Mouse (Mus musculus) retina, postnatal 7 days (tissue): Measurements from ENCODE around the gene Kti12.
A peak's percentile ranks its signal among the peaks of the same experiment; 100 is the strongest.

Source experiments
- DNase-seq: peaks from one replicate; pipeline ENCODE4 v3.0.0-alpha.2; 2012; ENCODE audit warnings: low read depth, low spot score

Gene Kti12

DNA sequence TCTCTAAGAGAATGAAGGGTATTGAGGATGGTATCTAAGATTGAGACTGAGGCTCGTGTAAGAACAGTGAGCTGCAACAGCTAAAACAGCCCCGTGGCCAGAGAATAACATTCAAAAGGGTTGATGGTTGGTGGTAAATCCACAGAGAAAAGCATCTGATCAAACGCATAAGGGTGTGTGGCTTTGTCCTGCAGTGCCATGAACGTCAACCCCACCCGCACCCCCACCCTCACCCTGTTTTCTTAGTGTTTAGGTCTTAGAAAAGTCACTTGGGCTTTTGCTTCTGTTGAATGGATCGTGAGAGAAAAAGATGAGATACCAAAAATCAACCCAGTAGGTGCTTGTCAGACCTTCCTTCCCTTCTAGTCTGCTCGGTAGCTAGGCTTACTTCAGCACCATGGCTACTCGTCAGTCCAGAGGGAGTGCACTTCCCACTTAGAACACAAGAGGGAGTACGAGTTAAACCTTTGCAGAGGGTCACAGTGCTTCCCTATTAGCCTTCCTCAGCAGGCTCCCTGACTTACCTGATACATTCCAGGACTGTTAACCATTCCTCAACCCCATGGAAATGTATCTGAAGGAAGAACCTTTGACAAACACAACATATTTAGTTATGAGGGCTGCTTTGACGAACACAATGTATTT, 22.3 kb downstream of the Kti12 start:
- peak; percentile 85 for DNase-seq

DNA sequence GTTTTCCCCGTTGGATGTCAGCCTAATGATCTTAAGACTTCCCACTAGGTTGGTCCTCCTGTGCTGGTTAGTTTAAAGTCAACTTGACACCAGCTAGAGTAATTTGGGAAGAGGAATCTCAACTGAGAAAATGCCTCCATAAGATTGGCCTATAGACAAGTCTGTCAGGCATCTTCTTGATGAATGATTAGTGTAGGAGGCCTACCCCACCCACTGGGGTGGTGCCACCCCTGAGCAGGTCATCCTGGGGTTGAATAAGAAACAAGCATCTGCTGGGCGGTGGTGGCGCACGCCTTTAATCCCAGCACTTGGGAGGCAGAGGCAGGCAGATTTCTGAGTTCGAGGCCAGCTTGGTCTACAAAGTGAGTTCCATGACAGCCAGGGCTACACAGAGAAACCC, 26.2 kb downstream of the Kti12 start:
- DNase-seq, result no peak

DNA sequence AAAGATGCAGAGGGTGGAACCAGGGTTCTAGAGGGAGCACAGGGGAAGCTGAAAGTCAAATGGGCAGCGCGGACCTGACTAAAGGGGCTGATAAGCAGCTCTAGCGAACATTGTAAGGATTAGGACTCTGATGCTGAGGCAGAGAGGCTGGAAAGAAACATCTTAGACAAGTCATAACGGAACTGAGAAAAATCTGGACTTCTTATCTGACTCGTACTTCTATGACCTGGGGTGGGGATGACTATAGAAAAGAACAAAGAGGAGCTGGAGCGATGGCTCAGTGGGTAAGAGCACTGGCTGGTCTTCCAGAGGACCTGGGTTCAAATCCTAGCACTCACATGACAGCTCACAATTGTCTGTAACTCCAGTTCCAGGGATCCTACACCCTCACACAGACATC, 30.3 kb downstream of the Kti12 start:
- DNase-seq, result no peak

DNA sequence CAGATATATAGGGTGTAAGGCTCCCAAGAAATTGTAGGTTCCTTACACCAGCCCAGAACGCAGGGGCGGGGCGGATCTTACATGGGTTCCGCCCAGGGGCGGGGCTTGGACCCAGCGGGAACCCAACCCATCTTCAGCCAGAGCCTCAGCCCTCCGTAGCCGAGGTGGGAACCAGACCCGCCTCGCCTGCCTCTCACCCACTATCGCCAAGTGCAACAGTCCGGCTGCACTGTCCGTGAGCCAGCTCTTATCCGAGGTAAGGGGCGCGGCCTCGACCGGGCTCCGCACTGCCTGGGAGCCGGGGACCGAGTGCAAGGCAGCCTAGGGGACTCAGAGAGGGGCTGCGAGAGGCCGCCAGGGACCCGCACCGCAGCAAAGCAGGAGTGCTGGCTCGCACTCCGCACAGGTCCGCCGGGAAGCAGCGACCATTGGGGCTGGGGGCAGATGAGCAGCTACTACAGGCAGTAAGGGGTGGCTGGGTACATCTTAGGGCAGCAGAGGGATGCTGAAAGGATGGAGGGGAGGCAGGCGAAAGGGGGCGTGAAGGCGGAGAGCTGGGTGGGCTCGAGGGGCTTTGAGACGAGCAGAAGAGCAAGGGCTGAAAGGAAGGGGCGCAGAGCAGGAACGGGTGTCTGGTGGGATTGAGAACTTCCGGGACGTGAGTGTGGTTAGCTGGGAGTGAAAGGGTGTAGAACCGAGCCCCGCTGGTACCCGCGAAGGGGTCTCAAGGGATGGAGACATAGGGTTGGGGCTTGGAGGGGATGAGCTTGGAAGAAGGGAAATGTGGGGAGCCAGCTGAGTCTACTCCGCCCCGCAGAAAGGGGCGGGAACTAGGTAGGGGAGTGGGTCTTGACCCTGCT, 31.6 kb downstream of the Kti12 start, which contains the start of gene Rab3b:
Gene Rab3b, plus strand, starts transcription at position 101 of the 860 bp plus-strand sequence.
- DNase-seq, result peak; percentile 21

DNA sequence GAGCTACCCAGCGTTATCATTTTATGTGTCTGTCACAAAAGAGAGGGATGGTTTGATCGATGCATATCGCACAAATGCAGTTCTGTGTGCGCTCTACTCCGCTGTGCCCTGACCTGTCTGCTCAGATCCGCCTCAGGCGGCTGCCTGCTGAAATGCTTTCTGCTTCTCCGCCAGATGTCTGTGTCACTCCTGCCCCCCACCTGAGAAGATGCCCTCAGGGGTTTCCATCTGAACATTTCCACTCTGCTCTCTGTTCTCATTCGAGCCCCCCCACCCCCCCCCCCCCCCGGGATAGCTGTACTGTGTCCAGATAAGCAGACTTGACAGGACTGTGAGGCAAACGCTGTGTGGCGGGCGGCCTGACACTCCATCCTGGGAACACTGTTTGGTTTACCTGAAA, 36.2 kb downstream of the Kti12 start:
- no peak for DNase-seq

DNA sequence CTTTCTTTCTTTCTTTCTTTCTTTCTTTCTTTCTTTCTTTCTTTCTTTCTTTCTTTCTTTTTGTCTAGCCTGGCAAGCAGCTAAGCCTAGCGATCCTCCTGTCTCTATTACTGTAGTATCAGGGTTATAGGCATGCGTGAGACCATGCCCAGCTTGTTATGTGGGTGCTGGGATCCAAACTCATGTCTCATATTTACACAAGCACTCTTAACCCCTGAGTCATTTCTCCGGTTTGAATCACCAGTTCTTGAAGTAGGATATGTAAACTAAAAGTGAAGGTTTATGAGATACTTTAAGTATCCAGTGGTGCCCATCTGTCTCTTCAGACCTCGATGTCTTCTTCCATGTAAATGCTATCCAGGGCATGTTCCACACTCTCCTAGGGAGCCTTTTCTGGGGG, 39.9 kb downstream of the Kti12 start:
- DNase-seq, result no peak

DNA sequence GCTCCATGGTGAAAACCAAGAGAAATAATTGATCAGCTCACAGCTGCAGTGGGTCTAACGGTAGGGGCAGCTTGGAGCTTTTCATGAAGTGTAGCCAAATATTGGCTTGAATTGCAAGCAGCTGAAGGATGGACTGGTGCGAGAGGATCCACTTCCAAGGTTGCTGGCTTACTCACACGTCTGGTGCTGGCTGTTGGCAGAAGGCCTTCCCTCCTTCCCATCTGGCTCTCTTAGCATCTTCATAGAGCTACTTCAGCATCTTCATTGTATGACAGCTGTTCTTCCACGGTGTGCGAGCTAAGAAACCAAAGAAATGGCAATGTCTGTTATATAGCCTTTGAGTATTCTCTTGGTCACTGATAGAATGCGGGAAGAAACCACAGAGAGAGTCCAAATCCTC, 43.3 kb downstream of the Kti12 start:
- no peak for DNase-seq
